Mouse (Mus musculus): ENCODE measurements at regions not wholly inside any gene's neighbourhood (a gene's known extent, or its start where the extent isn't known, plus 50 kb on each side); places are given as distances from the start of the nearest gene placed in this dataset.

DNA sequence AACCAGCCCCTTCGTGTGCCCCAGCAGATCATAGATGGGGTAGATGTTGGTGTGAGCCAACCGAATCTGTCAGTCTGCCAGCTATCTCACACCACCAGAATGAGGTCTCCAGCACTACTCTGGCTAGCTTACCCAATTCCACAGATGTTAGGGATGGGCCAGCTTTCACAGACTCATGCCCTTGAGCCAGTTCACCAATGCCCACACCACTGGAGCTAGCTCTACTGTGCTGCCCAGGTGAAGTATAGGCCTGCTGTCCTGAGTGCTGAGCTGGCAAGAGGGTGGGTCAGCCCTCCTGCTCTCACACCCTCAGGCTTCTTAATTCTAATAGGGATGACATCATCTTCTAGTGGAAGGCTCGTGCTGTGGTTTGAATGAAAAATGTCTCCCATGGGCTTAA is 201.5 kb upstream of the Kdm8 start:
- Histone ChIP-seq H3ac (ENCODE audit: control insufficient read depth, insufficient read length, low read depth) (no peak overlapping the region), H3K36me3 (ENCODE audit: control insufficient read depth, insufficient read depth) (no peaks in the 10 kb centered on the region), H3K27me3 (ENCODE audit: control insufficient read depth, insufficient read depth, insufficient read length) (no peaks in the 10 kb centered on the region), H3K79me2 (ENCODE audit: control insufficient read depth, insufficient read depth) (no peaks in the 10 kb centered on the region), H3K4me3 (ENCODE audit: insufficient read depth, poor library complexity, severe bottlenecking) (no peak overlapping the region), H3K79me3 (ENCODE audit: low read depth) (no peaks in the 10 kb centered on the region)
- TF ChIP-seq CEBPB (IDR thresholded peaks at IDR 0.05; ENCODE audit: low read depth) (no peak), CTCF (IDR thresholded peaks at IDR 0.05; ENCODE audit: control insufficient read depth, insufficient read depth, insufficient read length) (no peak), FOSL1 (IDR thresholded peaks at IDR 0.05; ENCODE audit: insufficient read depth, low read length, poor library complexity, severe bottlenecking) (no peak), MYOG (IDR thresholded peaks at IDR 0.05; ENCODE audit: control insufficient read depth, extremely low read depth, insufficient read length) (no peak), USF1 (IDR thresholded peaks at IDR 0.05; ENCODE audit: low read depth) (no peak), MAX (IDR thresholded peaks at IDR 0.05) (no peak), MYOD1 (IDR thresholded peaks at IDR 0.05; ENCODE audit: control insufficient read depth, insufficient read length, low read depth) (no peak)

GRCm38 (mm10) chr7:125248386-125248785 is 196.1 kb upstream of the Kdm8 start:
- H3K36me3 ChIP-seq (ENCODE audit: control insufficient read depth, insufficient read depth): no peaks in the 10 kb centered on the region

GRCm38 (mm10) chr7:125250385-125250784 is 194.1 kb upstream of the Kdm8 start:
- TF ChIP-seq MYOG (IDR thresholded peaks at IDR 0.05; ENCODE audit: control insufficient read depth, extremely low read depth, insufficient read length) (no peak), FOSL1 (IDR thresholded peaks at IDR 0.05; ENCODE audit: insufficient read depth, low read length, poor library complexity, severe bottlenecking) (no peak), CEBPB (IDR thresholded peaks at IDR 0.05; ENCODE audit: low read depth) (no peak), USF1 (IDR thresholded peaks at IDR 0.05; ENCODE audit: low read depth) (no peak), CTCF (IDR thresholded peaks at IDR 0.05; ENCODE audit: control insufficient read depth, insufficient read depth, insufficient read length) (no peak), MYOD1 (IDR thresholded peaks at IDR 0.05; ENCODE audit: control insufficient read depth, insufficient read length, low read depth) (no peak), MAX (IDR thresholded peaks at IDR 0.05) (no peak)
- Histone ChIP-seq H3K36me3 (ENCODE audit: control insufficient read depth, insufficient read depth) (no peaks in the 10 kb centered on the region), H3K79me2 (ENCODE audit: control insufficient read depth, insufficient read depth) (no peaks in the 10 kb centered on the region), H3ac (ENCODE audit: control insufficient read depth, insufficient read length, low read depth) (no peak overlapping the region), H3K79me3 (ENCODE audit: low read depth) (no peaks in the 10 kb centered on the region), H3K4me3 (ENCODE audit: insufficient read depth, poor library complexity, severe bottlenecking) (no peak overlapping the region), H3K27me3 (ENCODE audit: control insufficient read depth, insufficient read depth, insufficient read length) (no peaks in the 10 kb centered on the region)

More at GRCm38 (mm10) chr7:125248386-125248785, 196.1 kb upstream of the Kdm8 start:
- no peak for TF ChIP-seq CEBPB (IDR thresholded peaks at IDR 0.05; ENCODE audit: low read depth)
- TF ChIP-seq FOSL1 (IDR thresholded peaks at IDR 0.05; ENCODE audit: insufficient read depth, low read length, poor library complexity, severe bottlenecking): no peak
- no peak for TF ChIP-seq MAX (IDR thresholded peaks at IDR 0.05)
- TF ChIP-seq MYOD1 (IDR thresholded peaks at IDR 0.05; ENCODE audit: control insufficient read depth, insufficient read length, low read depth): no peak
- no peak for TF ChIP-seq USF1 (IDR thresholded peaks at IDR 0.05; ENCODE audit: low read depth)
- no peak for TF ChIP-seq MYOG (IDR thresholded peaks at IDR 0.05; ENCODE audit: control insufficient read depth, extremely low read depth, insufficient read length)
- no peak for TF ChIP-seq CTCF (IDR thresholded peaks at IDR 0.05; ENCODE audit: control insufficient read depth, insufficient read depth, insufficient read length)
- Histone ChIP-seq H3K79me2 (ENCODE audit: control insufficient read depth, insufficient read depth) (no peaks in the 10 kb centered on the region), H3K4me3 (ENCODE audit: insufficient read depth, poor library complexity, severe bottlenecking) (no peak overlapping the region), H3K79me3 (ENCODE audit: low read depth) (no peaks in the 10 kb centered on the region), H3ac (ENCODE audit: control insufficient read depth, insufficient read length, low read depth) (no peak overlapping the region), H3K27me3 (ENCODE audit: control insufficient read depth, insufficient read depth, insufficient read length) (no peaks in the 10 kb centered on the region)

DNA sequence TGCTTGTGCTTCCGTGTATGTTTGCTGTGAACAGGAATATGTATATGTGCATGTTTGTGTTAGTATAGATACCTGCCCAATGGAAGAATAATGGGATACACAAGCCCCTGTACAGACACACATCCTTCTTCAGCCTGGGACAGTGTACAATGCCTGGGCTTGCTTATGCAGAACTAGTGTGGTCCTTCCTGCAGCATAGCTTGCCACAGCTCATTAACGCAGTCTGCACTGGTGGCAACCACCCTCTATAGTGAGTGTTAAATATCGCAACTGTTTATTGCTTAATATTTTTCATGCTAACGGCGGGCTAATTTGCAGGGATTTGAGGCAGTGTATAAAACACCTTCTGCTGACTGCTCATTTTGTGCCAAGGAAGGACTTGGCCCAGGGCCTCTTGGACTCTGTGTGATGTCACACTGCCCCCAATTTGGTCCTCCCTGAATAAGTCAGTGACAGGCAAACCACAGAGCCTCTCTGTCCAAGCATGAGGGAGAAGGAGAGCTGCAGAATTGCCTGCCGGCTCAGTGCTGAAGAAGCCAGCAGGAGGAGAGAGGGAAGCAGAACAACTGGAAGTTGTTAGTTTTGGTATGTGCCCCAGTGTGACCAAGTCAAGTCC is 193.4 kb upstream of the Kdm8 start:
- TF ChIP-seq CEBPB (IDR thresholded peaks at IDR 0.05; ENCODE audit: low read depth) (no peak), CTCF (IDR thresholded peaks at IDR 0.05; ENCODE audit: control insufficient read depth, insufficient read depth, insufficient read length) (no peak), FOSL1 (IDR thresholded peaks at IDR 0.05; ENCODE audit: insufficient read depth, low read length, poor library complexity, severe bottlenecking) (no peak)
- Histone ChIP-seq H3K79me2 (ENCODE audit: control insufficient read depth, insufficient read depth) (no peaks in the 10 kb centered on the region), H3ac (ENCODE audit: control insufficient read depth, insufficient read length, low read depth) (no peak overlapping the region), H3K36me3 (ENCODE audit: control insufficient read depth, insufficient read depth) (no peaks in the 10 kb centered on the region), H3K4me3 (ENCODE audit: insufficient read depth, poor library complexity, severe bottlenecking) (no peak overlapping the region), H3K27me3 (ENCODE audit: control insufficient read depth, insufficient read depth, insufficient read length) (no peaks in the 10 kb centered on the region), H3K79me3 (ENCODE audit: low read depth) (no peaks in the 10 kb centered on the region)

DNA sequence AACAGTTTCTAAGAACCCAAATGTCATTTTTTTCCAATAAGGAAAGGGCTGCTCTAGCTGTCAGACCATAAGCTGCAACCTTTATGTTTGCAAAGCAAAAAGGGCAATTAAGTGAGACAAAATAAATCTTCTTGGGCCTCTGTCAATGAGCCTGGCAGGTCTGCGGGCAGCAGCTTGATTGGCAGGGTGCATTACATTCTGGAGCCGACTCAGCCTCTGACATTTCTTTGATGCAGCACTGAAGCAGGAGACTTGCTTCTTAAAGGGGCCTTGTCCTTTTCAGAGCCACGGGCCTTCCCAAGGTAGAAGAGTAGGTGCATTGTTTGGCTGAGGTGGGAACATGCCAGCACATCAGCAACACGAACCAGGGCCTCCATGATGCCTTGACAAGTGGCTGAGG is 190.2 kb upstream of the Kdm8 start:
- Histone ChIP-seq H3K4me3 (ENCODE audit: insufficient read depth, poor library complexity, severe bottlenecking) (no peak overlapping the region), H3K79me3 (ENCODE audit: low read depth) (no peaks in the 10 kb centered on the region), H3K79me2 (ENCODE audit: control insufficient read depth, insufficient read depth) (no peaks in the 10 kb centered on the region), H3K27me3 (ENCODE audit: control insufficient read depth, insufficient read depth, insufficient read length) (no peaks in the 10 kb centered on the region), H3K36me3 (ENCODE audit: control insufficient read depth, insufficient read depth) (no peaks in the 10 kb centered on the region), H3ac (ENCODE audit: control insufficient read depth, insufficient read length, low read depth) (no peak overlapping the region)
- no peak for TF ChIP-seq CTCF (IDR thresholded peaks at IDR 0.05; ENCODE audit: control insufficient read depth, insufficient read depth, insufficient read length)
- no peak for TF ChIP-seq MYOD1 (IDR thresholded peaks at IDR 0.05; ENCODE audit: control insufficient read depth, insufficient read length, low read depth)
- TF ChIP-seq MAX (IDR thresholded peaks at IDR 0.05): no peak
- TF ChIP-seq MYOG (IDR thresholded peaks at IDR 0.05; ENCODE audit: control insufficient read depth, extremely low read depth, insufficient read length): no peak
- TF ChIP-seq CEBPB (IDR thresholded peaks at IDR 0.05; ENCODE audit: low read depth): no peak
- no peak for TF ChIP-seq FOSL1 (IDR thresholded peaks at IDR 0.05; ENCODE audit: insufficient read depth, low read length, poor library complexity, severe bottlenecking)
- TF ChIP-seq USF1 (IDR thresholded peaks at IDR 0.05; ENCODE audit: low read depth): no peak

- Histone ChIP-seq H3K27me3 (ENCODE audit: control insufficient read depth, insufficient read depth, insufficient read length) (no peaks in the 10 kb centered on the region), H3K4me3 (ENCODE audit: insufficient read depth, poor library complexity, severe bottlenecking) (no peak overlapping the region), H3K79me2 (ENCODE audit: control insufficient read depth, insufficient read depth) (no peaks in the 10 kb centered on the region), H3ac (ENCODE audit: control insufficient read depth, insufficient read length, low read depth) (no peak overlapping the region), H3K36me3 (ENCODE audit: control insufficient read depth, insufficient read depth) (no peaks in the 10 kb centered on the region), H3K79me3 (ENCODE audit: low read depth) (no peaks in the 10 kb centered on the region)
- TF ChIP-seq MYOG (IDR thresholded peaks at IDR 0.05; ENCODE audit: control insufficient read depth, extremely low read depth, insufficient read length) (no peak), CEBPB (IDR thresholded peaks at IDR 0.05; ENCODE audit: low read depth) (no peak), MAX (IDR thresholded peaks at IDR 0.05) (no peak), MYOD1 (IDR thresholded peaks at IDR 0.05; ENCODE audit: control insufficient read depth, insufficient read length, low read depth) (no peak)
These were observed 185.5 kb upstream of the Kdm8 start for GRCm38 (mm10) chr7:125259016-125259415.

All from C2C12 (cell line).